Mouse (Mus musculus) cerebellum, adult 2 months (tissue): Measurements from ENCODE around the gene Ptprf.

Experiments
- CTCF ChIP-seq: fragments of 200-500 bp; IDR thresholded peaks from 2 replicates; pipeline ENCODE4 v1.5.1; 2011; ENCODE audit warnings: low read depth, mild to moderate bottlenecking, control low read depth, low read length, moderate library complexity, borderline replicate concordance; ENCODE audit not compliant: insufficient read depth
- POLR2A ChIP-seq: fragments of 200-500 bp; IDR thresholded peaks from 2 replicates; pipeline ENCODE4 v1.6.1; 2011; ENCODE audit warnings: low read length, control low read depth, borderline replicate concordance; ENCODE audit not compliant: insufficient read depth

DNA sequence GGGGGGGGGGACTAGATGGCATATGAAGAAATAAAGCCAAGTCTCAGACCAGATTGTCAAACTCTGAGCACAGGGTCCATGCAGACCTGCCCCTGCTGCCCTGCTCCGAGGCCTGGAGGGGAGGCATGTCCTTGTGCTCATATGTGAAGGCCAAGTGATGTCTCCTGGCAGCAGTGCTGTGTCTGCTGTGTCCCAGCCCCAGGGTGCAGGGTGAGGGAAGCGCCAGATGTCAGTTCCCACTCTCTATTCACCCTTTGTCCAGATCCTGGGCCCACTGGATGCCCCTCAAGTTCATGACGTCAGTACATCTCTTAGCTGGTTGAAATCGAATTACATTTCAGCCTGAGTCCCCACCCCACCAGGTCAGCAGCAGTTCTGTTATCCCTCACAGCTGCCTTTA lies 3.6 kb upstream of the Ptprf start:
- TF ChIP-seq CTCF: no peak
- TF ChIP-seq POLR2A: no peak
